Mouse (Mus musculus): ENCODE results near the gene Ifngr1. TPM values are rescaled to one million over a fixed set of nuclear protein-coding genes. Genes with fewer than 3 reads are reported as not detected.
A peak's percentile ranks its signal among the peaks of the same experiment; 100 is the strongest.

Gene Ifngr1
- total RNA-seq, 2 experiments from 2014 or later: 31.6 to 34.7 TPM

GRCm38 (mm10) chr10:19587281-19587680 is 4.5 kb upstream of the Ifngr1 start:
- no peak for DNase-seq

- DNase-seq: no peak
Measured at GRCm38 (mm10) chr10:19589626-19590025, 2.1 kb upstream of the Ifngr1 start.

- DNase-seq: no peak
Measured at GRCm38 (mm10) chr10:19591286-19591640, 486 bp upstream of the Ifngr1 start.

- DNase-seq: no peak
Measured at GRCm38 (mm10) chr10:19592556-19592955, 807 bp downstream of the Ifngr1 start.

- DNase-seq: no peak
Measured at GRCm38 (mm10) chr10:19593296-19593695, 1.5 kb downstream of the Ifngr1 start.

GRCm38 (mm10) chr10:19594201-19594905 is 2.6 kb downstream of the Ifngr1 start:
- DNase-seq: no peak

GRCm38 (mm10) chr10:19596866-19597265 is 5.1 kb downstream of the Ifngr1 start:
- DNase-seq: no peak

GRCm38 (mm10) chr10:19598091-19598490 is 6.3 kb downstream of the Ifngr1 start:
- DNase-seq: no peak

- DNase-seq: no peak
Measured at GRCm38 (mm10) chr10:19599331-19600092, 7.8 kb downstream of the Ifngr1 start.

GRCm38 (mm10) chr10:19600093-19600420 is 8.3 kb downstream of the Ifngr1 start:
- DNase-seq: no peak

GRCm38 (mm10) chr10:19601502-19601901 is 9.8 kb downstream of the Ifngr1 start:
- DNase-seq: peak; percentile 42

GRCm38 (mm10) chr10:19603231-19603630 is 11.5 kb downstream of the Ifngr1 start:
- DNase-seq: no peak

GRCm38 (mm10) chr10:19609125-19609524 is 17.4 kb downstream of the Ifngr1 start:
- no peak for DNase-seq

GRCm38 (mm10) chr10:19611616-19612015 is 19.9 kb downstream of the Ifngr1 start:
- no peak for DNase-seq

- peak; percentile 35 for DNase-seq
Measured at GRCm38 (mm10) chr10:19613111-19613753, 21.5 kb downstream of the Ifngr1 start.

GRCm38 (mm10) chr10:19619736-19620135 is 28.0 kb downstream of the Ifngr1 start:
- no peak for DNase-seq

GRCm38 (mm10) chr10:19621408-19622048 is 29.8 kb downstream of the Ifngr1 start, which contains the start of gene Il22ra2:
Il22ra2 (plus strand) TSS chr10:19621998.
- DNase-seq: no peak

GRCm38 (mm10) chr10:19624617-19625016 is 32.9 kb downstream of the Ifngr1 start:
- DNase-seq: no peak

- DNase-seq: no peak
Measured at GRCm38 (mm10) chr10:19627342-19627741, 35.6 kb downstream of the Ifngr1 start.

- no peak for DNase-seq
Measured at GRCm38 (mm10) chr10:19627748-19628147, 36.0 kb downstream of the Ifngr1 start.

GRCm38 (mm10) chr10:19631616-19632195 is 40.0 kb downstream of the Ifngr1 start:
- DNase-seq: no peak

GRCm38 (mm10) chr10:19638851-19639250 is 47.1 kb downstream of the Ifngr1 start:
- no peak for DNase-seq

Data from gastrocnemius, postnatal 10 days (tissue).